Mouse (Mus musculus): ENCODE measurements around the gene Cacna2d1.

DNA sequence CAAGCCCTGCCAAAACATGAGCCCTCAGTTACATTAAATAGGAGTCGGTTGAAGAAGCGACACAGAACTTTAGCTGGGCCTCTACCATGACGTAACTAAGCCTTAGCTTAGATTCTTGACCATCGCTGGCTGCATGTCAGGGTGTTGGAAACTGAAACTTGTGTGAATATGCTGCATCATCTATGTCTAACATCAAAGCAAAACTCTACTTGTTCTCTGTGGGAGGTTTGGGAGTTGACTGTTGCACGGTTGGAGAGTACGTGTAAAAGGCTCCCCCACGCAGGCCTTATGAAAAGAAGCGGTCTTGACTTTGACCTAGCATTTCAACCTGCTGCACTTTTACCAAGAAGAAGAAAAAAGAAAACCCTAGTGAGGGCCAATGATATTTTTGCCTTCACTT is 436.2 kb downstream of the Cacna2d1 start:
- TF ChIP-seq POLR2A (IDR thresholded peaks at IDR 0.05; ENCODE audit: control insufficient read depth, extremely low read depth, insufficient read depth, low read length, poor library complexity) = no peak
- no peak for TF ChIP-seq CTCF (IDR thresholded peaks at IDR 0.05; ENCODE audit: borderline replicate concordance, control insufficient read depth, extremely low read depth, insufficient read depth, low read length, poor library complexity)

Data from thymus, adult 2 months (tissue).